Mouse (Mus musculus) erythroblast, embryonic 14.5 days (primary cell): ENCODE measurements around the gene Dnah9.

Experiments
- GATA1 ChIP-seq: IDR thresholded peaks from 2 replicates; pipeline ENCODE4 v1.6.1; 2012; ENCODE audit warnings: low read length, inconsistent platforms, mixed read lengths
- TAL1 ChIP-seq: IDR thresholded peaks from 3 replicates; pipeline ENCODE4 v1.6.1; 2012; ENCODE audit warnings: low read length, inconsistent platforms, mixed read lengths

- TF ChIP-seq GATA1 (no peak), TAL1 (no peak)
Observed at GRCm38 (mm10) chr11:65787421-65788151, 380.8 kb downstream of the Dnah9 start.
